Mouse (Mus musculus): ENCODE data around the gene Ppm1h. TPM values are rescaled to one million over a fixed set of nuclear protein-coding genes. Genes with fewer than 3 reads are reported as not detected.

Gene Ppm1h
- polyA plus RNA-seq, 2 experiments, result 0.60 to 1.5 TPM

- no peak for ATAC-seq (ENCODE audit: insufficient read depth)
- Histone ChIP-seq H3K9ac (replicated peaks) (no peak overlapping the region), H3K27me3 (ENCODE audit: control insufficient read depth, insufficient read depth, low read length) (no peaks in the 10 kb centered on the region), H3K9me3 (ENCODE audit: control insufficient read depth, low read length) (no peaks in the 10 kb centered on the region), H3K4me1 (replicated peaks; ENCODE audit: control insufficient read depth in 2 of 2, insufficient read depth in 2 of 2, low read length in 1 of 2) (peaks cover 0 to 9% of the 10 kb centered on the region in 2 experiments; a peak in 2 of 4 replicates), H3K27ac (no peak overlapping the region), H3K4me3 (ENCODE audit: insufficient read depth in 1 of 2, low read depth in 2 of 2, low read length in 2 of 2) (no peak overlapping the region), H3K4me2 (ENCODE audit: low read depth) (no peak overlapping the region), H3K36me3 (replicated peaks; ENCODE audit: control insufficient read depth, insufficient read depth, low read depth) (no peaks in the 10 kb centered on the region)
- no peak for TF ChIP-seq CTCF (IDR thresholded peaks at IDR 0.05; ENCODE audit: low read depth)
- TF ChIP-seq EP300 (IDR thresholded peaks at IDR 0.05; ENCODE audit: low read depth), result no peak
- WGBS (ENCODE audit: insufficient replicate concordance), result 75% methylated on average over 16 of the region's 16 CpGs
- no peak for DNase-seq (ENCODE audit: low read depth in 3 of 3, low spot score in 3 of 3)
Measured at GRCm38 (mm10) chr10:122851267-122852160, 173.0 kb downstream of the Ppm1h start.

DNA sequence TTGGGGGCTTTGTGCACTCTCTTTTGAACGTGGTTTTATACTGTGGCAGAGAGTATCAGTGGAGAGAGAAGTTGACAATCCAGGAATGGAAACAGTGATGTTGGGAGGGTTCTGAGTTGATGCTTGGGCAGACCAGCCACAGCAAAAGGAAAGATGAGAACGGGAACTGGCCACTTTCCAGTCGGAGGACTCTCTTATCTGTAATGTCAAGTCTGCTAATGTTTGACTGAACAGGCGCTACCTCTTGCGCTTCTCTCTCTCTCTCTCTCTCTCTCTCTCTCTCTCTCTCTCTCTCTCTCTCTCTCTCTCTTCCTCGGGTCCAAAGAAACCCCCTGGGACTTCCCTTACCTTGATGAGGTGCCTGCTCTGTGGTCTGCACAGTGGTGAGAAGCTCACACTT is 176.0 kb downstream of the Ppm1h start:
- no peak for DNase-seq (ENCODE audit: low read depth in 3 of 3, low spot score in 3 of 3)
- Histone ChIP-seq H3K4me1 (replicated peaks; ENCODE audit: control insufficient read depth in 2 of 2, insufficient read depth in 2 of 2, low read length in 1 of 2) (peaks cover 0 to 15% of the 10 kb centered on the region in 2 experiments; a peak in 2 of 4 replicates), H3K4me2 (ENCODE audit: low read depth) (no peak overlapping the region), H3K9me3 (ENCODE audit: control insufficient read depth, low read length) (no peaks in the 10 kb centered on the region), H3K4me3 (ENCODE audit: insufficient read depth in 1 of 2, low read depth in 2 of 2, low read length in 2 of 2) (no peak overlapping the region), H3K27ac (no peak overlapping the region), H3K36me3 (replicated peaks; ENCODE audit: control insufficient read depth, insufficient read depth, low read depth) (no peaks in the 10 kb centered on the region), H3K9ac (replicated peaks) (no peak overlapping the region), H3K27me3 (ENCODE audit: control insufficient read depth, insufficient read depth, low read length) (no peaks in the 10 kb centered on the region)
- WGBS (ENCODE audit: insufficient replicate concordance), result 34% methylated on average over 6 of the region's 6 CpGs
- no peak for ATAC-seq (ENCODE audit: insufficient read depth)
- TF ChIP-seq EP300 (IDR thresholded peaks at IDR 0.05; ENCODE audit: low read depth) (no peak), CTCF (IDR thresholded peaks at IDR 0.05; ENCODE audit: low read depth) (no peak)

DNA sequence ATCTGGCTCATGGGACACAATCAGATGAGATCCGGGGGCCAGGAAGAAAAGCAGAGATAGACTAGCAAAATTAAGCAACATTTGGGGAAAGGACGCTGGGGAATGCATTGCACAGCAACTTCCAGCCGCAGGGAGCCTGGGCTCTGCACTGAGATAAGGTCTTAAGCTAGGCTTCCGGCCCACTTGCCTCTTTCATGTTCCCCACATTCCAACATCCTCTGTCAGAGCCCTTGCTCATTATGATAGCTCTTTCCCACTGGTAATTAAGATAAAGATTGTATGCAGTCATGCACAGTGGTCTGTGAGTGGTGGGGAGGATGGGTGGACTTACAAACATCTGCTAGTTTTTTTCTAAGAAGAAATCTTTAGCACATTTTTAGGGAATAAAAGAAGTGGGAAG is 176.6 kb downstream of the Ppm1h start:
- TF ChIP-seq EP300 (IDR thresholded peaks at IDR 0.05; ENCODE audit: low read depth) (no peak), CTCF (IDR thresholded peaks at IDR 0.05; ENCODE audit: low read depth) (no peak)
- Histone ChIP-seq H3K9me3 (ENCODE audit: control insufficient read depth, low read length) (no peaks in the 10 kb centered on the region), H3K27me3 (ENCODE audit: control insufficient read depth, insufficient read depth, low read length) (no peaks in the 10 kb centered on the region), H3K4me2 (ENCODE audit: low read depth) (no peak overlapping the region), H3K36me3 (replicated peaks; ENCODE audit: control insufficient read depth, insufficient read depth, low read depth) (no peaks in the 10 kb centered on the region), H3K9ac (replicated peaks) (no peak overlapping the region), H3K27ac (no peak overlapping the region), H3K4me3 (ENCODE audit: insufficient read depth in 1 of 2, low read depth in 2 of 2, low read length in 2 of 2) (no peak overlapping the region), H3K4me1 (replicated peaks; ENCODE audit: control insufficient read depth in 2 of 2, insufficient read depth in 2 of 2, low read length in 1 of 2) (peaks cover 0 to 15% of the 10 kb centered on the region in 2 experiments; a peak in 2 of 4 replicates)
- DNase-seq (ENCODE audit: low read depth in 3 of 3, low spot score in 3 of 3), result no peak
- WGBS (ENCODE audit: insufficient replicate concordance), result 33% methylated on average over 4 of the region's 4 CpGs
- ATAC-seq (ENCODE audit: insufficient read depth), result no peak

GRCm38 (mm10) chr10:122856040-122856764 is 177.6 kb downstream of the Ppm1h start:
- Histone ChIP-seq H3K4me1 (replicated peaks; ENCODE audit: control insufficient read depth in 2 of 2, insufficient read depth in 2 of 2, low read length in 1 of 2) (peaks cover 0 to 15% of the 10 kb centered on the region in 2 experiments; a peak in 2 of 4 replicates), H3K27me3 (ENCODE audit: control insufficient read depth, insufficient read depth, low read length) (no peaks in the 10 kb centered on the region), H3K36me3 (replicated peaks; ENCODE audit: control insufficient read depth, insufficient read depth, low read depth) (no peaks in the 10 kb centered on the region), H3K4me3 (ENCODE audit: insufficient read depth in 1 of 2, low read depth in 2 of 2, low read length in 2 of 2) (no peak overlapping the region), H3K9ac (replicated peaks) (no peak overlapping the region), H3K9me3 (ENCODE audit: control insufficient read depth, low read length) (no peaks in the 10 kb centered on the region), H3K4me2 (ENCODE audit: low read depth) (no peak overlapping the region), H3K27ac (no peak overlapping the region)
- TF ChIP-seq EP300 (IDR thresholded peaks at IDR 0.05; ENCODE audit: low read depth) (no peak), CTCF (IDR thresholded peaks at IDR 0.05; ENCODE audit: low read depth) (no peak)
- WGBS (ENCODE audit: insufficient replicate concordance), result 48% methylated on average over 17 of the region's 17 CpGs
- no peak for ATAC-seq (ENCODE audit: insufficient read depth)
- DNase-seq (ENCODE audit: low read depth in 3 of 3, low spot score in 3 of 3), result no peak

DNA sequence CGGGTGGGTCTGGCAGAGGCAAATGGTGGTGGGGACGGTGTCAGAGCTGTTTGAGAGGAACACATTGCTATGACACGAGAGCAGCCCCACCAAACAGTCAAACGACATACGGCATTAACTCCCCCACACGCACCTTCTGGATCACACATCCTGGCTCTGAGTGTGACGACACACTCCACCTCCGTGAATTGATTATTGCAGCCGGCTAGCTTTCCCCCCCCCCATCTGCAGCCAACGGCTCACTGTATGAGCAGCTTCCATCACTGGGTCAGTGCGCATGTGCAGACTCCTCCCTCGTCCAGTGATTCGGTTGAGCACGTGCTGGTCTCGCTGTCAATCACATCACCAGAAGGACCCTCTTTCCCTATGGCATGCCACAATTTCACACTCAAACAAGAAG is 178.6 kb downstream of the Ppm1h start:
- Histone ChIP-seq H3K9ac (replicated peaks) (no peak overlapping the region), H3K4me2 (ENCODE audit: low read depth) (no peak overlapping the region), H3K27me3 (ENCODE audit: control insufficient read depth, insufficient read depth, low read length) (no peaks in the 10 kb centered on the region), H3K36me3 (replicated peaks; ENCODE audit: control insufficient read depth, insufficient read depth, low read depth) (no peaks in the 10 kb centered on the region), H3K27ac (no peak overlapping the region), H3K9me3 (ENCODE audit: control insufficient read depth, low read length) (no peaks in the 10 kb centered on the region), H3K4me1 (replicated peaks; ENCODE audit: control insufficient read depth in 2 of 2, insufficient read depth in 2 of 2, low read length in 1 of 2) (peaks cover 0 to 15% of the 10 kb centered on the region in 2 experiments; a peak in 2 of 4 replicates), H3K4me3 (ENCODE audit: insufficient read depth in 1 of 2, low read depth in 2 of 2, low read length in 2 of 2) (no peak overlapping the region)
- no peak for DNase-seq (ENCODE audit: low read depth in 3 of 3, low spot score in 3 of 3)
- ATAC-seq (ENCODE audit: insufficient read depth), result no peak
- WGBS (ENCODE audit: insufficient replicate concordance), result 80% methylated on average over 15 of the region's 15 CpGs
- TF ChIP-seq EP300 (IDR thresholded peaks at IDR 0.05; ENCODE audit: low read depth) (no peak), CTCF (IDR thresholded peaks at IDR 0.05; ENCODE audit: low read depth) (no peak)
